Mouse (Mus musculus) embryonic facial prominence, embryonic 14.5 days (tissue): ENCODE measurements around the gene Mybpc3. TPM values are rescaled to one million over a fixed set of nuclear protein-coding genes. Genes with fewer than 3 reads are reported as not detected.

Experiments used
- ATAC-seq: fragments of 200-750 bp; cut with Nextera tagmentation; 2 replicates; pipeline ENCODE4 v1.8.0; 2017; ENCODE audit warnings: low read depth, moderate number of reproducible peaks, moderate TSS enrichment
- DNase-seq: peaks from one replicate; pipeline ENCODE4 v3.0.0-alpha.2; 2015; ENCODE audit warnings: low spot score
- H3K27ac ChIP-seq: fragments of 300-500 bp; sonication (generic); replicated peaks from 2 replicates; pipeline ENCODE4 v1.5.1; 2014; ENCODE audit warnings: low read depth, mild to moderate bottlenecking, low read length, moderate library complexity
- H3K27me3 ChIP-seq: fragments of 300-500 bp; sonication (generic); replicated peaks from 2 replicates; pipeline ENCODE4 v1.6.1; 2014; ENCODE audit warnings: low read length; ENCODE audit not compliant: control insufficient read depth, insufficient read depth
- H3K36me3 ChIP-seq: fragments of 300-500 bp; sonication (generic); 2 replicates; pipeline ENCODE4 v1.6.1; 2014; ENCODE audit warnings: low read length, mixed read lengths; ENCODE audit not compliant: control insufficient read depth, insufficient read depth
- H3K4me1 ChIP-seq: fragments of 300-500 bp; sonication (generic); 2 replicates; pipeline ENCODE4 v1.6.1; 2014; ENCODE audit warnings: antibody characterized with exemption, low read length; ENCODE audit not compliant: control insufficient read depth, insufficient read depth
- H3K4me2 ChIP-seq: fragments of 300-500 bp; sonication (generic); 2 replicates; pipeline ENCODE4 v1.6.1; 2014; ENCODE audit warnings: low read depth, mild to moderate bottlenecking, low read length, moderate library complexity, mixed read lengths
- H3K4me3 ChIP-seq: fragments of 300-500 bp; sonication (generic); 2 replicates; pipeline ENCODE4 v1.5.1; 2014; ENCODE audit warnings: low read depth, mild to moderate bottlenecking, low read length
- H3K9ac ChIP-seq: fragments of 300-500 bp; sonication (generic); 2 replicates; pipeline ENCODE4 v1.6.1; 2014; ENCODE audit warnings: low read depth, mild to moderate bottlenecking, low read length, moderate library complexity, mixed read lengths
- H3K9me3 ChIP-seq: fragments of 300-500 bp; sonication (generic); 2 replicates; pipeline ENCODE4 v1.6.1; 2016; ENCODE audit warnings: low read length; ENCODE audit not compliant: control insufficient read depth
- WGBS: fragments of 180-500 bp; shearing (Covaris S2); extraction: QIAGEN DNeasy Blood & Tissue Kit; methylation state at CpG from one replicate; pipeline ENCODE4 v1.1.7; 2014; 5-methylcytosine and 5-hydroxymethylcytosine counted together
- polyA plus RNA-seq: library from polyadenylated mRNA; unstranded; fragments of >200 nt; fragmentation: Nextera tagmentation; extraction: Ambion mirVana; gene quantifications from 2 replicates; pipeline ENCODE4 v1.2.1, GENCODE M21; 2014

Mybpc3 gene
- polyA plus RNA-seq, 1 experiment from 2014 or later, result 0.79 TPM

DNA sequence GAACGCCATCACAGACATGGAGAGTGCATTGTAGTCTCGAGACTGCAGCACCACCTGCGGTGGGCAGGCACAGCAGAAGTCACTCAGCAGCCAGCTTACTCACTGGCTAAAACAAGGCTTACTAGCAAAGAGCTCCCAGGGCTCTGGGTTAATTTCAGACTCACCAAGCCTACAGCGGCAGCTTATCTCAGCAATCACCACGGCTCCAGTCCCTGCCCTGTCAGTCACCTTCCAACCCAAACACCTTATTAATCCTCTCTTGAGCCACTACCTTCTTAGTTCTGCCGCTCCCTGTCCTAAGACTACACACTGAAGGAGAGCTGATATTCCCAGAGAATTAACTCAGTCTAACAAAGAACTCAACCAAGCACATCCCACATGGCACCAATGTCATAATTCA lies 58.3 kb downstream of the Mybpc3 start:
- 86% methylated on average over 5 of the region's 6 CpGs for WGBS
- no peak overlapping the region for H3K27ac ChIP-seq
- no peaks in the 10 kb centered on the region for H3K27me3 ChIP-seq
- ATAC-seq (no peak), DNase-seq (no peak)
- H3K4me3 ChIP-seq, result no peak overlapping the region
- H3K4me2 ChIP-seq, result no peak overlapping the region
- H3K36me3 ChIP-seq, result peaks cover 48% of the 10 kb centered on the region
- H3K4me1 ChIP-seq, result peaks cover 5% of the 10 kb centered on the region; the same call in 1 of the 2 replicates
- no peaks in the 10 kb centered on the region for H3K9me3 ChIP-seq
- no peak overlapping the region for H3K9ac ChIP-seq

DNA sequence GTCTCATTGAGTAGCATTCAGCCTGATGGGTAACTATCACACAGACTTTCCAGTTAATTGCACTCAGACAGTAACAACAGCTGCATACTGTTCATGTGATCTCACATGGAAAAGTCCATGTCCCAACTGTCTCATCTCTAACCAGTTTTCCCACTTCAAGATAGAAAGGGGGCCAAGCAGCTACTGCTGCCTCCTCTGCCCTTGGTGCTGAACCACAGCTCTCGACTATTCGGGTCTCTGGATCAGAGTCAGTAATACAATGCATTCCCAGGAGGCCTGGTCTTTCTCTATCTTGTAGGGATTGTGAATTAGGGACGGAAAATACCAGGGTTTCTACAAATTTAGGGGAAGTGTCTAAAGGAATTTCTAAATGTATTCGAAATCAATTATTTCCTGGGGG lies 61.9 kb downstream of the Mybpc3 start:
- Histone ChIP-seq H3K4me2 (no peak overlapping the region), H3K9me3 (no peaks in the 10 kb centered on the region), H3K4me3 (no peak overlapping the region), H3K9ac (no peak overlapping the region), H3K36me3 (peaks cover 29% of the 10 kb centered on the region), H3K27ac (no peak overlapping the region), H3K27me3 (no peaks in the 10 kb centered on the region), H3K4me1 (peaks cover 14% of the 10 kb centered on the region)
- DNase-seq (no peak), ATAC-seq (no peak)
- 45% methylated on average over 4 of the region's 4 CpGs for WGBS

DNA sequence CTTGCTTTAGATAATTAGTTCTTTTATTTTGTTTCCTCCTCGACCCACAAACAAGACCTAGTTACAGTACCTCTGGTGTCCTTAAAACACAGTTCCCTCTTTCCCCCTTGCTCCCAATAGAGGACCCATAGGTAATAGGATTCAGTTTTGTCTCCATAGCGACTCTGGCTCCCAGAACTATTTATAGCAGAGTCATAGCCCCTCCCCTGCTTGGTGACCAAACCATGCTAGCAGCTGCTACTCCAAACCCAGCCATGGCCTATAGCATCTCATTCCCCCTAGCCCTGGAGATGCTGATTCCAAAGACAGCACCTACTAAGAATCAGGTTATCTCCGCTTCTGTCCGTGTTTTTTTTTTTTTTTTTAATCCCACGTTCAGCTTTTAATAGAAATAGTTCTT lies 62.8 kb downstream of the Mybpc3 start:
- H3K9me3 ChIP-seq, result no peaks in the 10 kb centered on the region
- H3K4me2 ChIP-seq, result no peak overlapping the region
- peaks cover 14% of the 10 kb centered on the region for H3K4me1 ChIP-seq
- no peak overlapping the region for H3K27ac ChIP-seq
- H3K27me3 ChIP-seq, result no peaks in the 10 kb centered on the region
- DNase-seq (no peak), ATAC-seq (no peak)
- no peak overlapping the region for H3K4me3 ChIP-seq
- H3K9ac ChIP-seq, result no peak overlapping the region
- H3K36me3 ChIP-seq, result peaks cover 21% of the 10 kb centered on the region
- WGBS, result 68% methylated on average over 5 of the region's 5 CpGs

DNA sequence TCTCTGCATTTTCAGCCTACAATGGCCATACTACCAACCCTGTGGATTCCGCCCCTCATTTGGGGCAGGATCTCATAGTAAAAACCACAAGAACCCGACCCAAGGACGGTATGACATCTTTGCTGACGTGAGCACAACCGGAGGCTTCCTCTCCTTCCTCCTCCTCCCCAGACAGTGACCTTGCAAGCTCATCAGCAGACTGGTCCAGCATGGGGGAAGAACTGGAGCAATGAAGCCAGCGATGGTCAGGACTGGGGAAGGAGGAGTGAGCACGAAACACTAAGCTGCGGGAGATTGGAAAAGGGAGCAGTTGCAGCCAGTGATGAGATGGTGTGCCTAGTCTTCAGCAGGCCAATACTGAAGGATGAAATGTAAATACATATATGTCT lies 64.1 kb downstream of the Mybpc3 start:
- Histone ChIP-seq H3K27me3 (no peaks in the 10 kb centered on the region), H3K36me3 (peaks cover 9% of the 10 kb centered on the region; the same call in 1 of the 2 replicates), H3K27ac (no peak overlapping the region), H3K4me1 (peaks cover 14% of the 10 kb centered on the region), H3K4me2 (peak overlapping the region; percentile 58), H3K9me3 (no peaks in the 10 kb centered on the region), H3K9ac (peak overlapping the region; percentile 62), H3K4me3 (peak overlapping the region; percentile 74)
- DNase-seq (no peak), ATAC-seq (no peak)
- WGBS, result 7% methylated on average over 8 of the region's 8 CpGs

DNA sequence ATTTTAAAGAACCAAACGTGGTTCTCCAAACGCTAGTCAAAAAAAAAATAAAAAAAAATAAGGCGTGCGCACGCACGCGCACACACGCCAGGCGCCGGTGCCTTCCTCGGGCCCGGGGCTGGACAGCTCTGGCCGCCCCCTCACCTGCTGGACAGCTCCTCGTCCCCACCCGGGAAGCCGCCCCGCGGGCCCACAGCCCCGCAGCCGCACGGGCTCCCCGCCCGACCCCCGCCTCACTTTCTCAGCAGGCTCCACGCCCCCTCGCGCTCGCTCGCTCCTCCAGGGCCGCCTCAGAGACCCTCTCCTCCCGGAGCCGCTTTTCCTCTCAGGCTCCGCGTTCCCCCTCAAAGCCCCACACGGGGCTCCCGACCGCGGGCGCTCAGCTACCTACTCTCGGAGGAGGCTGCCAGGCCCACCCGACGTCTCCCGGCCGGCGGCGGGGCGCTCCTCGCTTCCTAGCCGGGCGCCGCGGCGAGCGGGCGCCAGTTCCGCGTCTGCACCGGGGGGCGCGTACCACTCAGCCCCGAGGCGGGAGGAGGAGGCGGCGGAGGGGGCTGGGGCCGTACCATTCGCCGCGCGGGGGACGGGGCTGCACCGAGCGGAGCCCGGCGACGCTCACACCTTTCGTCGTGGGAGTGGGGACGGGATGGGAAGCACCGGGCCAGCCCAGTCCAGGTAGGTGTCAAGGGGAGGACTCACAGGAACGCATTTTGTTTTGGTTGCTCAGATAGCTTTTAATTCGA lies 64.6 kb downstream of the Mybpc3 start:
- H3K27ac ChIP-seq, result peak overlapping the region; percentile 82
- ATAC-seq (peak; percentile 96), DNase-seq (peak; percentile 92)
- peak overlapping the region; percentile 62 for H3K9ac ChIP-seq
- no peaks in the 10 kb centered on the region for H3K9me3 ChIP-seq
- peaks cover 7% of the 10 kb centered on the region; the same call in 1 of the 2 replicates for H3K36me3 ChIP-seq
- H3K4me2 ChIP-seq, result peak overlapping the region; percentile 58
- under 1% methylated on average over 56 of the region's 81 CpGs for WGBS
- peak overlapping the region; percentile 74 for H3K4me3 ChIP-seq
- no peaks in the 10 kb centered on the region for H3K27me3 ChIP-seq
- peaks cover 14% of the 10 kb centered on the region for H3K4me1 ChIP-seq

DNA sequence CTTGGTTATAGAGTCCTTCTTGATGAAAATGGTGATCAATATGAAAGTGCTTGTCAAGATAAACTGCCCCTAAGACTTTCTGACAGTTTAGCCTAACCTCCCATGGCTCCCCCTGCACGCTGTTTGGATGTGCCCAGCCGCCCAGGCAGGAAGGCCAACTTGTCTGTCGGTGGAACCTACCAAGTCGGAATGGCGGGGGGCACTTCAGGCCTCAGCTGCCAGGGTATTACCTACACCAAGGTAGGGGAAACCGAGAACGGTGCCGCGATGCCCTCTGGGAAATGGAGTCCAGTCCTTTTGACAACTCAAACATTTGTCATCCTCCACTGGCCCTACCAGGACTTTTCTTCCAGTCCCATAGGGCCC lies 65.2 kb downstream of the Mybpc3 start:
- H3K4me2 ChIP-seq, result peak overlapping the region; percentile 58
- peak overlapping the region; percentile 82 for H3K27ac ChIP-seq
- DNase-seq (peak; percentile 98), ATAC-seq (peak; percentile 97)
- peaks cover 14% of the 10 kb centered on the region for H3K4me1 ChIP-seq
- H3K9ac ChIP-seq, result peak overlapping the region; percentile 62
- WGBS, result under 1% methylated on average over 9 of the region's 9 CpGs
- peak overlapping the region; percentile 74 for H3K4me3 ChIP-seq
- H3K36me3 ChIP-seq, result 0 out of 2 replicates have a peak, but pooled peaks cover 1% of the 10 kb centered on the region
- H3K27me3 ChIP-seq, result no peaks in the 10 kb centered on the region
- no peaks in the 10 kb centered on the region for H3K9me3 ChIP-seq

DNA sequence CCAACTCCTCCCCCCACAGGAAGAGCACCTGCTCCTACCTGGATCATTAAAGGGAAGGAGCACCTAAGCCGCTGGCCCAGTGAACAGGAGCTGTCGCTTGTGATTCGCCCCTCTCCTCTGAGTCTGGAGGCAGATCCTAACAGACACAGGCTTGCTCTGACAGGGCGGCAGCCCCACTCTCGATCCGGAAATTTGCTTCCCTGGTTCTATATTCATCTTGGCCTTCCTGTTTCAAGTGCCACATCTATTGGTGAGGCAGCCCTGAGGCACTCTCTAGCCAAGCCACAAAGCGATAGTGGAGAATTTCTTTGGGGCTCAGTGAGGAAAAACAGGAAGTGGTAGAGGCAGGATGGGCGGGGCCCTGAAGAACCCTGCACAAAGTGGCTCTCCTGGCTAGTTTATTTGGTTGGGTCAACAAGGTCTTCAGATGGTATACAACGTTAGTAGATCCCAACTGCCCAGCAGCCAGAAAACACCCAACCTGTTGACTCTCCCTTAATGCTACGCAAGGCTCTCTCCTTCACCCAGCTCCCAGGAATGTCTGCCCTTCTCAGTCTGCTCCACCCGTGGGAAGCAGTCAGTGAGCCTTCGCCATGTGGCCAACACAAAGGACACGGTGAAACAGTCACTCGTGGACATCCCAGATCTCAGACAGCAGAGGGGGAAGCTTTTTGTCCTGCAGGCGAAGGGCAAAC lies 65.9 kb downstream of the Mybpc3 start, which contains the start of gene Madd:
Madd (minus strand) TSS at position 127 of the 695 bp plus-strand sequence.
- Histone ChIP-seq H3K4me3 (peak within 1 kb of the TSS; percentile 74), H3K9me3 (no peaks in the 10 kb centered on the region), H3K9ac (peak within 1 kb of the TSS; percentile 62), H3K27me3 (no peaks in the 10 kb centered on the region), H3K27ac (peak within 1 kb of the TSS; percentile 82), H3K4me1 (peaks cover 14% of the 10 kb centered on the region), H3K4me2 (peak within 1 kb of the TSS; percentile 58), H3K36me3 (no peaks in the 10 kb centered on the region)
- ATAC-seq (no peak), DNase-seq (peak; percentile 18)
- 60% methylated on average over 15 of the region's 15 CpGs for WGBS
